Comparison of ENCODE assay signal across 31 mouse cellular contexts in the genomic region with DNA sequence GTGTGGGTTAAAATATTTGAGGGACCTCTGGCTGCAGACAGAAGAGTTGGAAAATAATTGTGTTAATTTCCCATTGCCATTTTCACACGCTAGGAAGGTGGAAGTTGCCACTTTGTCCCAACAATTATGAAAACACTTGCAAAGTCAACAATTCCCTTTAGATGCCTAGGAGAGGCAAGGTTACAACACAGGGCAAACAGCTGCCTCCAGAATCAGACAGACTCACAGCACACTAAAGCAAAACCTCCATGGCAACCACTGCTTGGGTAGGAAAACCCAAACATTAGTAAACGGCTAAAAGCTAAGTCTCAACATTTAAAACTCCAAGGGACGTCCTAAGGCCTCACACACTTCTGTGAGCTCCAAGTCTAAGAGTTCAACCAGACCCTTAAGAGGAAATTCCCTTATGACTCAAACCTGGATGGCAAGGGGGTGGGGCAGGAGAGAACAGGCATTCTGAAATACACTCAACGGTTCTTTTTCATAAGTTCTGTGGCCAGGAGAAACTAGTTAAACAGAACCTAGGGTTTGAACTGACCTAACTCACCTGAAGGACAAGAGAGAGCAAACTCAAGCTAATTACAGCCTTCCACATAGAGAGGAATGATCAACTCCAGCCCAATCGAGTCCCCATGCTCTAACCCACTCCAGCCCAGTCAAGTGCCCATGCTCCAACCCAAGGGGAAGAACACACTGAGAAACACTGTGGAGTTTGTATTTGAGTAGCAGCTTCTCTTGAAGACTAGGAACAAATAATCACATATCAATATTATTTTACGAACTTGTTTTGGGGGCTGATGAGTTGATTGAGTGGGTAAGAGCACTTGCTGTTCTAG. TPM values are rescaled to one million over a fixed set of nuclear protein-coding genes. Genes with fewer than 3 reads are reported as not detected.
DNase-seq lines count a peak whose midpoint lies in the region; ATAC-seq and TF ChIP-seq lines count a peak whose summit lies in the region.
"Had no signal": no experiment of that assay in that cellular context is flagged by ENCODE, and none has a peak within 500 bp of the region (broad histone marks: within the 10 kb centered on the region; RNA-seq: fewer than 3 reads in every experiment).

No protein-coding gene starts in this region.

- no peak for DNase-seq in liver, postnatal 0 days
- DNase-seq in liver, embryonic 11.5 days (ENCODE audit: low spot score) = no peak
- peak; percentile 11 for DNase-seq in lung, embryonic 14.5 days
- DNase-seq in lung, postnatal 14 days = peak; percentile 13
- DNase-seq in spleen, postnatal 10 days (ENCODE audit: low spot score in 2 of 2) = no peak
- no peak for DNase-seq in urinary bladder, postnatal 14 days (ENCODE audit: low spot score)
- DNase-seq in thymus, adult 2 months = no peak
- DNase-seq: adrenal gland, postnatal 10 days; cerebellum, adult 11 months; cerebellum, adult 9-10 months; cerebellum, postnatal 36 days; gastrocnemius, postnatal 25 days; heart, adult 11 months; heart, postnatal 36 days; kidney, adult 9 months; kidney, postnatal 10 days; layer of hippocampus, adult 9-11 months; right cerebral cortex, postnatal 25 days; thymus, adult 18-20 months; thymus, postnatal 36 days had no signal

- no peak for TF ChIP-seq POLR2A in thymus, adult 2 months (IDR thresholded peaks at IDR 0.05; ENCODE audit: control insufficient read depth, extremely low read depth, insufficient read depth, low read length, poor library complexity)

- no peak overlapping the region for H3K4me3 ChIP-seq in liver, postnatal 0 days (ENCODE audit: low read depth, low read length)
- H3K4me3 ChIP-seq in liver, embryonic 11.5 days (ENCODE audit: low read depth, low read length) = no peak overlapping the region
- no peak overlapping the region for H3K4me3 ChIP-seq in lung, embryonic 14.5 days (ENCODE audit: low read depth, low read length)
- H3K4me3 ChIP-seq in thymus, adult 2 months (ENCODE audit: control insufficient read depth, insufficient read depth, low read length) = no peak overlapping the region
- H3K4me3 ChIP-seq: forebrain, embryonic 13.5 days; hindbrain, embryonic 12.5 days; limb, embryonic 12.5 days; liver, embryonic 12.5 days had no signal

- no peak overlapping the region for H3K4me2 ChIP-seq in liver, postnatal 0 days (ENCODE audit: low read depth, low read length)
- H3K4me2 ChIP-seq in liver, embryonic 11.5 days = no peak overlapping the region
- no peak overlapping the region for H3K4me2 ChIP-seq in lung, embryonic 14.5 days
- H3K4me2 ChIP-seq: forebrain, embryonic 13.5 days; heart, embryonic 11.5 days; hindbrain, embryonic 12.5 days; limb, embryonic 12.5 days; liver, embryonic 12.5 days had no signal

- H3K4me1 ChIP-seq in liver, postnatal 0 days (ENCODE audit: insufficient read depth) = no peaks in the 10 kb centered on the region
- no peaks in the 10 kb centered on the region for H3K4me1 ChIP-seq in liver, embryonic 11.5 days (replicated peaks; ENCODE audit: control insufficient read depth, insufficient read depth, low read length)
- no peaks in the 10 kb centered on the region for H3K4me1 ChIP-seq in lung, embryonic 14.5 days (ENCODE audit: insufficient read depth)
- H3K4me1 ChIP-seq in thymus, adult 2 months (replicated peaks; ENCODE audit: control insufficient read depth, insufficient read depth, low read length) = no peaks in the 10 kb centered on the region
- H3K4me1 ChIP-seq: forebrain, embryonic 13.5 days; hindbrain, embryonic 12.5 days; limb, embryonic 12.5 days; liver, embryonic 12.5 days had no signal

- no peak for TF ChIP-seq EP300 in liver, postnatal 0 days (IDR thresholded peaks at IDR 0.05; ENCODE audit: low read depth)

- H3K9me3 ChIP-seq in liver, postnatal 0 days (ENCODE audit: low read length) = no peaks in the 10 kb centered on the region
- no peaks in the 10 kb centered on the region for H3K9me3 ChIP-seq in liver, embryonic 11.5 days (ENCODE audit: control insufficient read depth, low read length)
- H3K9me3 ChIP-seq in lung, embryonic 14.5 days (ENCODE audit: low read depth, low read length) = no peaks in the 10 kb centered on the region
- H3K9me3 ChIP-seq: forebrain, embryonic 13.5 days; G1E; hindbrain, embryonic 12.5 days; limb, embryonic 12.5 days; liver, embryonic 12.5 days had no signal

- H3K27me3 ChIP-seq in liver, postnatal 0 days (ENCODE audit: insufficient read depth, low read length) = no peaks in the 10 kb centered on the region
- no peaks in the 10 kb centered on the region for H3K27me3 ChIP-seq in liver, embryonic 11.5 days (replicated peaks; ENCODE audit: control insufficient read depth, insufficient read depth, low read length)
- no peaks in the 10 kb centered on the region for H3K27me3 ChIP-seq in lung, embryonic 14.5 days (ENCODE audit: insufficient read depth, low read length)
- no peaks in the 10 kb centered on the region for H3K27me3 ChIP-seq in thymus, adult 2 months (ENCODE audit: control insufficient read depth, insufficient read depth, low read length)
- H3K27me3 ChIP-seq: hindbrain, embryonic 12.5 days had no signal

- no peak for TF ChIP-seq CTCF in liver, postnatal 0 days (IDR thresholded peaks at IDR 0.05; ENCODE audit: low read depth)
- no peak for TF ChIP-seq CTCF in lung, embryonic 14.5 days (IDR thresholded peaks at IDR 0.05; ENCODE audit: low read depth)
- TF ChIP-seq CTCF in thymus, adult 2 months (IDR thresholded peaks at IDR 0.05; ENCODE audit: borderline replicate concordance, control insufficient read depth, extremely low read depth, insufficient read depth, low read length, poor library complexity) = no peak

- WGBS in liver, postnatal 0 days (ENCODE audit: insufficient replicate concordance) = 56% methylated on average over 6 of the region's 6 CpGs
- WGBS in liver, embryonic 11.5 days = 69% methylated on average over 6 of the region's 6 CpGs
- 47% methylated on average over 6 of the region's 6 CpGs for WGBS in lung, embryonic 14.5 days
- 88% methylated on average over 6 of the region's 6 CpGs for WGBS in thymus, adult 2 months

- no peaks in the 10 kb centered on the region for H3K36me3 ChIP-seq in liver, postnatal 0 days (replicated peaks; ENCODE audit: insufficient read depth, low read length)
- H3K36me3 ChIP-seq in liver, embryonic 11.5 days (ENCODE audit: control insufficient read depth, insufficient read depth, low read length) = no peaks in the 10 kb centered on the region
- no peaks in the 10 kb centered on the region for H3K36me3 ChIP-seq in lung, embryonic 14.5 days (ENCODE audit: insufficient read depth)
- no peaks in the 10 kb centered on the region for H3K36me3 ChIP-seq in thymus, adult 2 months (ENCODE audit: control insufficient read depth, insufficient read depth, low read length)
- H3K36me3 ChIP-seq: G1E; hindbrain, embryonic 12.5 days; limb, embryonic 12.5 days; liver, embryonic 12.5 days had no signal

- ATAC-seq in liver, postnatal 0 days = peak; percentile 57; the same call in 1 of the 2 replicates
- no peak for ATAC-seq in liver, embryonic 11.5 days (replicated peaks; ENCODE audit: low FRiP score)
- ATAC-seq in lung, embryonic 14.5 days (ENCODE audit: insufficient read depth) = no peak
- ATAC-seq: forebrain, embryonic 13.5 days; intestine, postnatal 0 days; liver, embryonic 12.5 days; midbrain, embryonic 16.5 days; Patski had no signal

- H3K27ac ChIP-seq in liver, postnatal 0 days (ENCODE audit: low read depth) = no peak overlapping the region
- no peak overlapping the region for H3K27ac ChIP-seq in liver, embryonic 11.5 days (ENCODE audit: low read depth, low read length)
- H3K27ac ChIP-seq in lung, embryonic 14.5 days (ENCODE audit: low read depth) = peak overlapping the region; percentile 47
- no peak overlapping the region for H3K27ac ChIP-seq in thymus, adult 2 months (ENCODE audit: control insufficient read depth, insufficient read depth, low read length)
- H3K27ac ChIP-seq: forebrain, embryonic 13.5 days; hindbrain, embryonic 12.5 days; limb, embryonic 12.5 days; liver, embryonic 12.5 days; stomach, postnatal 0 days had no signal

- no peak overlapping the region for H3K9ac ChIP-seq in liver, postnatal 0 days (replicated peaks)
- no peak overlapping the region for H3K9ac ChIP-seq in liver, embryonic 11.5 days (ENCODE audit: low read depth, low read length)
- no peak overlapping the region for H3K9ac ChIP-seq in lung, embryonic 14.5 days
- H3K9ac ChIP-seq: forebrain, embryonic 13.5 days; hindbrain, embryonic 12.5 days; limb, embryonic 12.5 days; liver, embryonic 12.5 days had no signal

RNA-seq across cellular contexts. Expression of gene M1ap, which starts 22.8 kb away (rescaled TPM):
- 3.8 and 4.3 TPM in 2 replicates for polyA plus RNA-seq in liver, postnatal 0 days (2015; fragmentation: Nextera tagmentation; extraction: Ambion mirVana)
- polyA plus RNA-seq in liver, embryonic 11.5 days (2014; fragmentation: Nextera tagmentation; extraction: Ambion mirVana) = 6.8 and 8.2 TPM in 2 replicates
- 1.1 TPM in 2 replicates for polyA plus RNA-seq in lung, embryonic 14.5 days (2014; fragmentation: Nextera tagmentation; extraction: Ambion mirVana)
- 0.58 and 1.3 TPM in 2 replicates for polyA plus RNA-seq in thymus, adult 2 months (2012; rRNA removed)
- polyA plus RNA-seq: forebrain, embryonic 13.5 days; midbrain, embryonic 16.5 days; neural tube, embryonic 11.5 days; Patski had no signal

RNA-seq across cellular contexts. Expression of gene Sema4f, which starts 29.9 kb away (rescaled TPM):
- polyA plus RNA-seq in liver, postnatal 0 days (2015; fragmentation: Nextera tagmentation; extraction: Ambion mirVana) = 0.08 and 0.12 TPM in 2 replicates
- 0.14 and 0.34 TPM in 2 replicates for polyA plus RNA-seq in liver, embryonic 11.5 days (2014; fragmentation: Nextera tagmentation; extraction: Ambion mirVana)
- 8.5 and 10.0 TPM in 2 replicates for polyA plus RNA-seq in lung, embryonic 14.5 days (2014; fragmentation: Nextera tagmentation; extraction: Ambion mirVana)
- 3.0 and 3.3 TPM in 2 replicates for polyA plus RNA-seq in thymus, adult 2 months (2012; rRNA removed)
- polyA plus RNA-seq: G1E had no signal

Comparison
In these comparisons a context has a peak if more than half of its experiments do, and no peak if none do; other contexts are left out.
1. DNase-seq: peak in lung, embryonic 14.5 days (single experiment) and lung, postnatal 14 days (single experiment); none in liver, postnatal 0 days (single experiment), liver, embryonic 11.5 days (single experiment), spleen, postnatal 10 days (0 of 2), urinary bladder, postnatal 14 days (single experiment) and thymus, adult 2 months (single experiment).